Mouse (Mus musculus): ENCODE measurements around the gene Odf2l. TPM values are rescaled to one million over a fixed set of nuclear protein-coding genes. Genes with fewer than 3 reads are reported as not detected.

Gene Odf2l
- polyA plus RNA-seq, 1 experiment: 3.9 TPM

DNA sequence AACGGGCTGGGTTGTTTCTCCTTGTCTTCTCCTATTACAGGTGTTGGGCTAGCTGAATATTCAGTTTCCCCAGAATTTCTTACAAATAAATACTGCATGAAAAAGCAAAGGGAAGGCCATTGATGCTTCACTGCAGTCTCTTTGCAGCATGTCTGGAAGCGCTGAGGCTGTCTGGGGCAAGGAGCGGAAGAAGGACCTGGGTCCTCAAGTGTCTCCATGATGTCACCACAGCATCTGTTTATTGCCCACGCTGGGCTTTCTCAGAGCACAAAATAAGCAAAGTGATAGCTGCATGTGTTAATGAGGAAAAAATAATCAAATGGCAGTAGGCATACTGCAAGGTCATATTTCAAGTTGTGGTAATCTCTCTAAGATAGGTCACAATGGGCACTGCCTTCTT lies 51.6 kb downstream of the Odf2l start:
- 78% methylated on average over 4 of the region's 4 CpGs for WGBS
- H3K4me1 ChIP-seq (ENCODE audit: control insufficient read depth, insufficient read depth, low read length): no peaks in the 10 kb centered on the region
- H3K4me3 ChIP-seq (ENCODE audit: insufficient read depth, low read depth, low read length): no peak overlapping the region
- H3K27me3 ChIP-seq (replicated peaks; ENCODE audit: control insufficient read depth, insufficient read depth, low read length): no peaks in the 10 kb centered on the region
- DNase-seq: no peak
- no peaks in the 10 kb centered on the region for H3K36me3 ChIP-seq (ENCODE audit: control insufficient read depth, insufficient read depth, low read length)
- no peak overlapping the region for H3K27ac ChIP-seq (ENCODE audit: insufficient read depth, low read depth, low read length)
- TF ChIP-seq POLR2A (IDR thresholded peaks at IDR 0.05; ENCODE audit: low read depth, low read length): no peak
- TF ChIP-seq CTCF (conservative IDR thresholded peaks at IDR 0.05; ENCODE audit: insufficient read depth, insufficient read length, low read depth, low read length): no peak

DNA sequence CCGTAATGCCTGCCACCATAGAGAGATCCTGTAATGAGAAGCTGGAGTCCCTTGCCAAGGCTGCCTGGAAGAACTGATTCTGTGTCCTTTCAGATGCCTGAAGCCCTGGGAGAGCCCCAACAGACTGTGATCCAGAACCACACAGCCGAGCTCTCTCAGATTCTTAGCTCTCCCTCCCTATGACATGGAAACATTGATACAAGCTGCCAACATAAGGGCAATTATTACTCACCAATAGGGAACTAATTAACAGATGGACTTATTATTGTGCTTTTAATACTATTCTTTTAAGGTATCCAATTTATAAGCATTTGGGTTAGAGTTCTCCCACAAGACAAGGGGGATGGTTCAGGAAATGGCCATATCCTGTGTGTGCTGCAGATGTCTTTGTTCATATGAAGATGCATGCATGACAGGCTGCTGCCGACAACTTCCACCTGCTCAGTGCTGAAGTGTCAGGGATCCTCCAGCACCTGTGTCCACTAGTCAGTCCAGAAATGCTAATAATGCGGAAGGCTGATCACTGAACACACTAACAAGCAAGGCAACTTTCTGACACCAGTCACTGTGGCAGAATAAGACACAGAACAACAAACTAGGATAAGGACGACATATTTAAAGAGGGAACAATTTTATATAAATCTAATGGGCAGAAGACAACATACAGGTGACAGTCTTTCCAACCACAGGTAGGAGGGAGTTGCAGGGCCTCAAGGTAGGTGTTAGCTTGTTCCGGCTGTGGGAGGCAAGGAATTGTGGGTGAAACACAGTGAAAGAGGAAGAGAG lies 52.4 kb downstream of the Odf2l start:
- Histone ChIP-seq H3K4me3 (ENCODE audit: insufficient read depth, low read depth, low read length) (no peak overlapping the region), H3K36me3 (ENCODE audit: control insufficient read depth, insufficient read depth, low read length) (no peaks in the 10 kb centered on the region), H3K27ac (ENCODE audit: insufficient read depth, low read depth, low read length) (no peak overlapping the region), H3K4me1 (ENCODE audit: control insufficient read depth, insufficient read depth, low read length) (no peaks in the 10 kb centered on the region), H3K27me3 (replicated peaks; ENCODE audit: control insufficient read depth, insufficient read depth, low read length) (no peaks in the 10 kb centered on the region)
- DNase-seq: no peak
- TF ChIP-seq CTCF (conservative IDR thresholded peaks at IDR 0.05; ENCODE audit: insufficient read depth, insufficient read length, low read depth, low read length) (no peak), POLR2A (IDR thresholded peaks at IDR 0.05; ENCODE audit: low read depth, low read length) (no peak)
- 75% methylated on average over 6 of the region's 6 CpGs for WGBS

DNA sequence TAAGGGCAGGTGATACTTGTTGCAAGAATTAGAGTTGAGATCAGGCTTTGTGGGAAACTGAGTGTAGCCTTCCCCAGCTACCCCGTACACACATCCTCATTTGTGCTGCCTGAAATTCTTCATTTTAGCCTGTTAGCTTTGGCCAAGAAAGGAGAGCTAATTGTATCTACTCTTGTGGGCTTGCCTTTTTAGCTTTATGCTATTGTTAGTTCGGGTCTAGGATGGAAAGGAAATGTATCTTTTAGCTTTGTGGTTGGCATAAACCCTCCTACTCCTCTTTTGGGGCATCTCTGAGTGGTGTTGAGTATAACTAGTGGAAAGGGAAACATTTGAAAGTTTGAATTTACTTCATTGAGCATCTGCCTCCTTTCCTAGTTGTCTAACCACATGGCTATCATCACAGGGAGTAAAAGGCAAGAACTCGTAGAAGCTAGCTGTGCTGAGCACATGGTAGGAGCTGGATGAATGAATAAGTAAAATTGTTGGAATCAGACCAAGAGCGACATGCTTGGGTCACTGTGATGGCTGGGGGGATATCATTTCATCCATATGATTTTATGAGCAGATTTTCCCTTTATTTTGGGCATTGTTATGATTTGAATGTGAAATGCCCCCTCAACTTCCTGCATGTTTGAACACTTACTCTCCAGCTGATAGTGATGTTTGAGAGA lies 53.1 kb downstream of the Odf2l start:
- no peaks in the 10 kb centered on the region for H3K36me3 ChIP-seq (ENCODE audit: control insufficient read depth, insufficient read depth, low read length)
- no peak overlapping the region for H3K27ac ChIP-seq (ENCODE audit: insufficient read depth, low read depth, low read length)
- no peak for TF ChIP-seq POLR2A (IDR thresholded peaks at IDR 0.05; ENCODE audit: low read depth, low read length)
- no peak for TF ChIP-seq CTCF (conservative IDR thresholded peaks at IDR 0.05; ENCODE audit: insufficient read depth, insufficient read length, low read depth, low read length)
- no peaks in the 10 kb centered on the region for H3K27me3 ChIP-seq (replicated peaks; ENCODE audit: control insufficient read depth, insufficient read depth, low read length)
- no peak overlapping the region for H3K4me3 ChIP-seq (ENCODE audit: insufficient read depth, low read depth, low read length)
- DNase-seq: no peak
- WGBS: 81% methylated on average over 4 of the region's 4 CpGs
- no peaks in the 10 kb centered on the region for H3K4me1 ChIP-seq (ENCODE audit: control insufficient read depth, insufficient read depth, low read length)

DNA sequence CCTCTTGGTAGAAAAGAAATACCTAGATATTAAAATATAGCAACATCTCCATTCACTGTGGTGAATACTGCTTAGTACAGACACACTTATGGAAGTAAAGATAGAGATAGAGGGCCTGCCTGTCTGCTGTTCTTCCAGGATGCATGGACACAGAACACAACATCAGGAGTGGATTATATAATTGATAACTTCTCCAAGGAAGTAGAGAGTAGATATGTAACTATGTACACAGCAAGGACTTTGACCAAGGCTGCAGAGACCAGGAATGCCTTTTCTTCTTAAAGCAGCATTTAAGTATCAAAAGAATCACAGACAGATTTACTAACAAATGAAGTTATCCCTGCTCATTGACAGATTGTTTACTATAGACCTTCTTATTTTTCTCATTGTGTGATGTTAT lies 66.3 kb downstream of the Odf2l start:
- no peaks in the 10 kb centered on the region for H3K36me3 ChIP-seq (ENCODE audit: control insufficient read depth, insufficient read depth, low read length)
- no peak for TF ChIP-seq POLR2A (IDR thresholded peaks at IDR 0.05; ENCODE audit: low read depth, low read length)
- TF ChIP-seq CTCF (conservative IDR thresholded peaks at IDR 0.05; ENCODE audit: insufficient read depth, insufficient read length, low read depth, low read length): no peak
- DNase-seq: no peak
- H3K27ac ChIP-seq (ENCODE audit: insufficient read depth, low read depth, low read length): no peak overlapping the region
- H3K4me3 ChIP-seq (ENCODE audit: insufficient read depth, low read depth, low read length): no peak overlapping the region
- no peaks in the 10 kb centered on the region for H3K4me1 ChIP-seq (ENCODE audit: control insufficient read depth, insufficient read depth, low read length)
- H3K27me3 ChIP-seq (replicated peaks; ENCODE audit: control insufficient read depth, insufficient read depth, low read length): no peaks in the 10 kb centered on the region

DNA sequence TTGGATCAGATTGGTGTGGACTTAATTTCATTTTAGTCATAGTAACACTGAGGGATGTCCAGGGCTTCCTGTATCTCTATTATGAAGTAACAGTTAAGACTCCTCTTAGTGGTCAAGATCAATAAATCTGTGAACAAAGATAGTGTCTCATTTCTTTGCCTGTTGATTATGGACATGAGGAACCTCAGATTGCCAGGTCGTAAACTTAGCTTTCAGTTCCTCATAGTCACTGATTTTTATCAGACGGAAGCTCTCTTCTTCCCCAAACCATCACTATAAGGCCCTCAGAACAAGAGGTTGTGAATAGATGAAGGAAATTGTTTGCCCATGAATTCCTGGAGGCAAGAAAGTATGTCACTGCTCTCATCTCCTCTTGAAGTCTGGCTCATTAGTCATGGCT lies 73.6 kb downstream of the Odf2l start:
- WGBS: 88% methylated on average over 2 of the region's 2 CpGs
- DNase-seq: no peak
- Histone ChIP-seq H3K36me3 (ENCODE audit: control insufficient read depth, insufficient read depth, low read length) (no peaks in the 10 kb centered on the region), H3K27me3 (replicated peaks; ENCODE audit: control insufficient read depth, insufficient read depth, low read length) (no peaks in the 10 kb centered on the region), H3K4me1 (ENCODE audit: control insufficient read depth, insufficient read depth, low read length) (no peaks in the 10 kb centered on the region), H3K4me3 (ENCODE audit: insufficient read depth, low read depth, low read length) (no peak overlapping the region), H3K27ac (ENCODE audit: insufficient read depth, low read depth, low read length) (no peak overlapping the region)
- TF ChIP-seq CTCF (conservative IDR thresholded peaks at IDR 0.05; ENCODE audit: insufficient read depth, insufficient read length, low read depth, low read length): no peak
- no peak for TF ChIP-seq POLR2A (IDR thresholded peaks at IDR 0.05; ENCODE audit: low read depth, low read length)

DNA sequence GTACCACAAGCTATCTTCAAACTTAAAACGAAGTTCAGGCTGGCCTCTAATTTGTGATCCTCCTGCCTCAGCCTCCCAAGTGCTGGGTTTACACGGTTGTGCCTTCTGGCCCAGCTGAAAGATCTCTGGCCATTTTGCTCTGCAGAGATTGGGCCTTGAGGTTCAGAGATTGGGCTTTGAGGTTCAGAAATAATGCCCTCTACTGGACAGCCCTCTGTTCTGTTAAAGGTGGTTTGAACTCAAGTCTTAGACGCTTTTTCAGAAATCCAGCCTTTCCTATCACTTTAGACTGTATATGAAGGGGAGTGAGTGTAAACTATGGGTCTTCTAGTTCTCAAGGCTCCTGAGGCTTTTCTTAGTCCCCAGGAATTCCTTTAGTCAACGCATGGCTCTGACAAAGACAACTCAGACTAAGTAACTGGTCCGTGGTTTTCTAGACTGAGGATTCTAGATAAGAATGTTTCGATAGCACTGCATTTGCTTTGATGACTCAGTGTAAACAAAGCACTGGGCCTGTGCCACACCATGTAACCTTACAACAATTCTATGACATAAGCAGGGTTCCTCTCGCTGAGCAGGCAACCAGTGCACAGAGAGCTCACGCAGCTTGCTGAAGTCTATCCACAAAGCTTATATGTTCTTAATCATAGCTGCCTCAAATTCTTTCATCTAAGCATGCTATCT lies 77.0 kb downstream of the Odf2l start:
- Histone ChIP-seq H3K4me1 (ENCODE audit: control insufficient read depth, insufficient read depth, low read length) (no peaks in the 10 kb centered on the region), H3K27ac (ENCODE audit: insufficient read depth, low read depth, low read length) (no peak overlapping the region), H3K4me3 (ENCODE audit: insufficient read depth, low read depth, low read length) (no peak overlapping the region), H3K27me3 (replicated peaks; ENCODE audit: control insufficient read depth, insufficient read depth, low read length) (no peaks in the 10 kb centered on the region), H3K36me3 (ENCODE audit: control insufficient read depth, insufficient read depth, low read length) (no peaks in the 10 kb centered on the region)
- WGBS: 87% methylated on average over 8 of the region's 8 CpGs
- TF ChIP-seq POLR2A (IDR thresholded peaks at IDR 0.05; ENCODE audit: low read depth, low read length) (no peak), CTCF (conservative IDR thresholded peaks at IDR 0.05; ENCODE audit: insufficient read depth, insufficient read length, low read depth, low read length) (no peak)
- no peak for DNase-seq

DNA sequence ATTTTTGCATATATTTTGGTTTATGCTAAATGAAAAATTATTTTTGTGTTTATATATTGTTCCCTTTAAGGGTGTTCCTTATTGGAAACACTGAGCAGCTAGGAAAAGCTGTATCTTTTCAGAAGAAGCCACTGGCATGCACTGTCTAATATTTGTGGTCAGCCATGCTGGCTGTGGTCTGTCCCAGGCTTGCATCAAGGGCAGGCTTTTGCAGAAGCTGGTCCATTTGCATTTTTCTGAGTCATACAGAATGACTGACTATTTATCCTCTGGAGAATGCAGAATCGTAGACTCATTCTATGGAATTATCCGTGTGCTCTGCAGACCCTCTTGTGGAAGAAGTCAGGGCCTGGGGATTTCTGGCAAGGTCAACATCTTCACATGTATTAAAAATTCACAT lies 79.7 kb downstream of the Odf2l start:
- WGBS: 90% methylated on average over 2 of the region's 2 CpGs
- TF ChIP-seq CTCF (conservative IDR thresholded peaks at IDR 0.05; ENCODE audit: insufficient read depth, insufficient read length, low read depth, low read length) (no peak), POLR2A (IDR thresholded peaks at IDR 0.05; ENCODE audit: low read depth, low read length) (no peak)
- DNase-seq: no peak
- Histone ChIP-seq H3K27ac (ENCODE audit: insufficient read depth, low read depth, low read length) (no peak overlapping the region), H3K27me3 (replicated peaks; ENCODE audit: control insufficient read depth, insufficient read depth, low read length) (no peaks in the 10 kb centered on the region), H3K4me1 (ENCODE audit: control insufficient read depth, insufficient read depth, low read length) (no peaks in the 10 kb centered on the region), H3K36me3 (ENCODE audit: control insufficient read depth, insufficient read depth, low read length) (no peaks in the 10 kb centered on the region), H3K4me3 (ENCODE audit: insufficient read depth, low read depth, low read length) (no peak overlapping the region)

Other genes with a start within 250 kb of the Odf2l start
- 0.02 TPM in 1 of 2 replicates, not detected in the other for gene Clca4b, start 186.1 kb upstream of the Odf2l start, polyA plus RNA-seq (2012; rRNA removed)
- not detected in 2 replicates for gene Clca4a, start 143.5 kb upstream of the Odf2l start, polyA plus RNA-seq (2012; rRNA removed)
- gene Clca1, start 85.8 kb upstream of the Odf2l start, polyA plus RNA-seq (2012; rRNA removed): 0.03 and 0.08 TPM in 2 replicates
- gene Clca2, start 19.1 kb upstream of the Odf2l start, polyA plus RNA-seq (2012; rRNA removed): 0.08 and 0.14 TPM in 2 replicates
- 0.20 and 0.22 TPM in 2 replicates for gene Col24a1, start 173.9 kb downstream of the Odf2l start, polyA plus RNA-seq (2012; rRNA removed)

All from kidney, adult 2 months (tissue).